Comparison of ENCODE assay signal across 1 mouse cellular context in the genomic region with DNA sequence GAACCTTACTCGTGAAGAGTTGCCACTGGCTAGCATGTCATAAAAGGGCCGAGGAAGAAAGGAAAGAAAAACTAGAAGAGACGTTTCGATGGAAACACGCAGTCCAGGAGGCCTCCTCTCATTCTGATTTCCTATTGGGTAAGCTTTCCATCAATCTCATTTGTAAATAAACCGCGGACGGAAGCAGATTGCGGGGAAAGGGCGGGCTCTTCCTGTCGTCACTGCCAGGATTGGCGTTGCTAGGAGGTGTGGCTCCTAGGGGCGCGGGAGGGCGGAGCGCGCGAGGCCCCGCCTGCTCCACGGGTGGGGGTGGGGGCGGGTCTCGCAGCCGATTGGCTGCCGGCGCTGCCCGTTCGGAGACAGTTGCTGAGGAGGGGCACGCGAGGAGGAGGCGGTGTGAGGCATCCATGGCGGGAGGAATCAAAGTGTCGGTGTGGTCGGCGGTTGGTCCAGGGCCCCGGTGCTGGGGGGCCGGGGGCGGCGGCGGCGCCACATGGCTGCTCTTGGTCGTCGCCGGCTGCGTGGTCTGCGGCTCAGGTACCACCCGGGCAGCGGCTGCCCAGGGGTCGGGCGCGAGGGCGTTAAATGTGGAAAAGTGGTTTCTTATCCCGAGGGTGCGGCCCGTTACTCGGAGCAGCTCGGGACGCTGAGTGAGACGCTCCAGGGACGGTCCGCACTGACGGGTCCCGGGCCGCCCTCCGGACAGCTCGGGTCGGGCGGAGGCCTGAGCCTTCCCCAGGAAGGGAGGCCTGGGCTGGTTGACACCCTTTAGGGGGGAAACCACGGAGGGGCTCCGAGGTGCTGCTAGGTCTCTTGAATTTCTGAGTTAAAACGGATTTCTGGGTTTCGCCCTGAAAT.
TF ChIP-seq lines count a peak whose summit lies in the region.

No protein-coding gene starts in this region.

TF ChIP-seq in C2C12, 6 proteins besides CTCF, POLR2A, EP300 and RAD21:
- TF ChIP-seq MAX (IDR thresholded peaks at IDR 0.05): peak; percentile 68
- no peak for TF ChIP-seq USF1 (IDR thresholded peaks at IDR 0.05; ENCODE audit: low read depth)
